Mouse (Mus musculus): Measurements from ENCODE around the gene Sim1. TPM values are rescaled to one million over a fixed set of nuclear protein-coding genes. Genes with fewer than 3 reads are reported as not detected.
A peak's percentile ranks its signal among the peaks of the same experiment; 100 is the strongest.

Gene Sim1
- polyA plus RNA-seq, 1 experiment from 2014 or later = 0.05 TPM

- no peak overlapping the region for H3K9ac ChIP-seq (ENCODE audit: low read length)
These were observed 1.7 kb upstream of the Sim1 start for GRCm38 (mm10) chr10:50892751-50893320.

GRCm38 (mm10) chr10:50893546-50893945 lies 1.0 kb upstream of the Sim1 start:
- Histone ChIP-seq H3K9ac (ENCODE audit: low read length) (no peak overlapping the region), H3K36me3 (ENCODE audit: control insufficient read depth, insufficient read depth, low read length) (no peaks in the 10 kb centered on the region), H3K27me3 (replicated peaks; ENCODE audit: control insufficient read depth, insufficient read depth, low read length) (peaks cover 100% of the 10 kb centered on the region), H3K4me1 (replicated peaks; ENCODE audit: control insufficient read depth, insufficient read depth, low read length) (0 out of 2 replicates have a peak, but pooled peaks cover 4% of the 10 kb centered on the region), H3K9me3 (ENCODE audit: control insufficient read depth, low read length) (no peaks in the 10 kb centered on the region), H3K27ac (ENCODE audit: low read depth) (no peak overlapping the region), H3K4me3 (ENCODE audit: low read depth, low read length) (no peak overlapping the region), H3K4me2 (ENCODE audit: low read length) (no peak overlapping the region)
- DNase-seq (ENCODE audit: low spot score) = no peak
- 2% methylated on average over 10 of the region's 10 CpGs for WGBS
- ATAC-seq (replicated peaks; ENCODE audit: low FRiP score, low TSS enrichment, low read depth) = no peak

More at GRCm38 (mm10) chr10:50892751-50893320, 1.7 kb upstream of the Sim1 start:
- H3K27ac ChIP-seq (ENCODE audit: low read depth) = no peak overlapping the region
- WGBS = 2% methylated on average over 15 of the region's 15 CpGs
- H3K36me3 ChIP-seq (ENCODE audit: control insufficient read depth, insufficient read depth, low read length) = no peaks in the 10 kb centered on the region
- DNase-seq (ENCODE audit: low spot score) = no peak
- no peak for ATAC-seq (replicated peaks; ENCODE audit: low FRiP score, low TSS enrichment, low read depth)
- no peak overlapping the region for H3K4me3 ChIP-seq (ENCODE audit: low read depth, low read length)
- H3K9me3 ChIP-seq (ENCODE audit: control insufficient read depth, low read length) = no peaks in the 10 kb centered on the region
- H3K27me3 ChIP-seq (replicated peaks; ENCODE audit: control insufficient read depth, insufficient read depth, low read length) = peaks cover 99% of the 10 kb centered on the region
- 0 out of 2 replicates have a peak, but pooled peaks cover 4% of the 10 kb centered on the region for H3K4me1 ChIP-seq (replicated peaks; ENCODE audit: control insufficient read depth, insufficient read depth, low read length)
- no peak overlapping the region for H3K4me2 ChIP-seq (ENCODE audit: low read length)

GRCm38 (mm10) chr10:50895091-50895790 lies 687 bp downstream of the Sim1 start:
- 1% methylated on average over 44 of the region's 44 CpGs for WGBS
- no peak overlapping the region for H3K27ac ChIP-seq (ENCODE audit: low read depth)
- ATAC-seq (replicated peaks; ENCODE audit: low FRiP score, low TSS enrichment, low read depth) (peak; percentile 38; the same call in 1 of the 2 replicates), DNase-seq (ENCODE audit: low spot score) (peak; percentile 80)
- H3K4me2 ChIP-seq (ENCODE audit: low read length) = peak overlapping the region; percentile 64
- no peak overlapping the region for H3K9ac ChIP-seq (ENCODE audit: low read length)
- H3K9me3 ChIP-seq (ENCODE audit: control insufficient read depth, low read length) = no peaks in the 10 kb centered on the region
- peak overlapping the region; percentile 39 for H3K4me3 ChIP-seq (ENCODE audit: low read depth, low read length)
- 0 out of 2 replicates have a peak, but pooled peaks cover 4% of the 10 kb centered on the region for H3K4me1 ChIP-seq (replicated peaks; ENCODE audit: control insufficient read depth, insufficient read depth, low read length)
- H3K27me3 ChIP-seq (replicated peaks; ENCODE audit: control insufficient read depth, insufficient read depth, low read length) = peaks cover 100% of the 10 kb centered on the region
- no peaks in the 10 kb centered on the region for H3K36me3 ChIP-seq (ENCODE audit: control insufficient read depth, insufficient read depth, low read length)

GRCm38 (mm10) chr10:50895881-50896766 lies 1.6 kb downstream of the Sim1 start:
- H3K9me3 ChIP-seq (ENCODE audit: control insufficient read depth, low read length) = no peaks in the 10 kb centered on the region
- ATAC-seq (replicated peaks; ENCODE audit: low FRiP score, low TSS enrichment, low read depth) (no peak), DNase-seq (ENCODE audit: low spot score) (peak; percentile 78)
- 0 out of 2 replicates have a peak, but pooled peaks cover 4% of the 10 kb centered on the region for H3K4me1 ChIP-seq (replicated peaks; ENCODE audit: control insufficient read depth, insufficient read depth, low read length)
- no peak overlapping the region for H3K4me3 ChIP-seq (ENCODE audit: low read depth, low read length)
- no peak overlapping the region for H3K27ac ChIP-seq (ENCODE audit: low read depth)
- no peaks in the 10 kb centered on the region for H3K36me3 ChIP-seq (ENCODE audit: control insufficient read depth, insufficient read depth, low read length)
- WGBS = 5% methylated on average over 21 of the region's 21 CpGs
- peaks cover 100% of the 10 kb centered on the region for H3K27me3 ChIP-seq (replicated peaks; ENCODE audit: control insufficient read depth, insufficient read depth, low read length)
- no peak overlapping the region for H3K9ac ChIP-seq (ENCODE audit: low read length)
- no peak overlapping the region for H3K4me2 ChIP-seq (ENCODE audit: low read length)

- DNase-seq (ENCODE audit: low spot score) (no peak), ATAC-seq (replicated peaks; ENCODE audit: low FRiP score, low TSS enrichment, low read depth) (no peak)
- Histone ChIP-seq H3K36me3 (ENCODE audit: control insufficient read depth, insufficient read depth, low read length) (no peaks in the 10 kb centered on the region), H3K27ac (ENCODE audit: low read depth) (no peak overlapping the region), H3K9me3 (ENCODE audit: control insufficient read depth, low read length) (no peaks in the 10 kb centered on the region), H3K4me2 (ENCODE audit: low read length) (no peak overlapping the region), H3K4me3 (ENCODE audit: low read depth, low read length) (no peak overlapping the region), H3K27me3 (replicated peaks; ENCODE audit: control insufficient read depth, insufficient read depth, low read length) (peaks cover 100% of the 10 kb centered on the region), H3K4me1 (replicated peaks; ENCODE audit: control insufficient read depth, insufficient read depth, low read length) (0 out of 2 replicates have a peak, but pooled peaks cover 4% of the 10 kb centered on the region), H3K9ac (ENCODE audit: low read length) (no peak overlapping the region)
- WGBS = 9% methylated on average over 3 of the region's 3 CpGs
These were observed 2.3 kb downstream of the Sim1 start for GRCm38 (mm10) chr10:50896767-50897390.

GRCm38 (mm10) chr10:50897530-50898471 lies 3.2 kb downstream of the Sim1 start:
- Histone ChIP-seq H3K9me3 (ENCODE audit: control insufficient read depth, low read length) (no peaks in the 10 kb centered on the region), H3K36me3 (ENCODE audit: control insufficient read depth, insufficient read depth, low read length) (no peaks in the 10 kb centered on the region), H3K4me1 (replicated peaks; ENCODE audit: control insufficient read depth, insufficient read depth, low read length) (0 out of 2 replicates have a peak, but pooled peaks cover 4% of the 10 kb centered on the region), H3K4me2 (ENCODE audit: low read length) (no peak overlapping the region), H3K9ac (ENCODE audit: low read length) (no peak overlapping the region), H3K4me3 (ENCODE audit: low read depth, low read length) (no peak overlapping the region), H3K27ac (ENCODE audit: low read depth) (no peak overlapping the region), H3K27me3 (replicated peaks; ENCODE audit: control insufficient read depth, insufficient read depth, low read length) (peaks cover 100% of the 10 kb centered on the region)
- ATAC-seq (replicated peaks; ENCODE audit: low FRiP score, low TSS enrichment, low read depth) (no peak), DNase-seq (ENCODE audit: low spot score) (peak; percentile 76)
- WGBS = 3% methylated on average over 32 of the region's 32 CpGs

GRCm38 (mm10) chr10:50898621-50899020 lies 4.1 kb downstream of the Sim1 start:
- Histone ChIP-seq H3K27me3 (replicated peaks; ENCODE audit: control insufficient read depth, insufficient read depth, low read length) (peaks cover 100% of the 10 kb centered on the region), H3K4me1 (replicated peaks; ENCODE audit: control insufficient read depth, insufficient read depth, low read length) (0 out of 2 replicates have a peak, but pooled peaks cover 4% of the 10 kb centered on the region), H3K4me3 (ENCODE audit: low read depth, low read length) (no peak overlapping the region), H3K4me2 (ENCODE audit: low read length) (no peak overlapping the region), H3K27ac (ENCODE audit: low read depth) (no peak overlapping the region), H3K9me3 (ENCODE audit: control insufficient read depth, low read length) (no peaks in the 10 kb centered on the region), H3K36me3 (ENCODE audit: control insufficient read depth, insufficient read depth, low read length) (no peaks in the 10 kb centered on the region), H3K9ac (ENCODE audit: low read length) (no peak overlapping the region)
- ATAC-seq (replicated peaks; ENCODE audit: low FRiP score, low TSS enrichment, low read depth) (no peak), DNase-seq (ENCODE audit: low spot score) (no peak)
- WGBS = 25% methylated on average over 2 of the region's 2 CpGs

Measured in intestine, embryonic 14.5 days (tissue).